Mouse (Mus musculus): ENCODE results near the gene Kdm5a. TPM values are rescaled to one million over a fixed set of nuclear protein-coding genes. Genes with fewer than 3 reads are reported as not detected.

Gene Kdm5a
- polyA plus RNA-seq, 1 experiment from 2014 or later: 38.9 TPM

DNA sequence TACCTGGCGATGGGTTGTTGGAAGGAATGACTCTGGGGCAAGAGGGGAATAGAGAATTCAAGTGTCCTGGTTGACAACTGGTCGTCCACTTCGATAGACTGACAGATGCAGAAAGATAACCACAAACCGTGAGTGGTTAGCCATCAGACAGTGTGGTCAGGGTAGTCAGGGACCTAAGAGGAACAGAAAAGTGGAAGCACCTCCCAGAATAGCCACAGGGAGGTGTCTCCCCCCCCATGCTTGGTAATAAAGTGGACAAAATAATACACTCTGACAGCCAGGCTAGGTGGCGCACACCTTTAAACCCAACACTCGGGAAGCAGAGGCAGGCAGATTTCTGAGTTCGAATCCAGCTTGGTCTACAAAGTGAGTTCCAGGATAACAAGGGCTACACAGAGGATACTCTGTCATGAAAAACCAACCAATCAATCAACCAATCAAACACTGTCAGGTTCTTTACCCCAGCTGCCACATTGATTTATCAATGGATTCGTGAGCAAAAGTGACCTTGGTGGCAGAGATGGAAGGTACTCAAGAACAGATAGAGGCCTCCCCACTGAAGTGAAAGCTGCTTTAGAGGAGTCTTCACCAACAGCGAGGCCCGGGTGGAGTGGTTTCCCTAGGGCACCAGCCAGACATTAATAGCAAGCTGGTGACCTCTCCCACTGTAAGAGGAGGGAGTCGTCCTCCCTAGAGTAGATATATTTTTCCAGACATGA is 88.6 kb downstream of the Kdm5a start:
- Histone ChIP-seq H3K27ac (no peak overlapping the region), H3K9me3 (no peaks in the 10 kb centered on the region), H3K4me3 (no peak overlapping the region), H3K36me3 (no peaks in the 10 kb centered on the region), H3K4me1 (0 out of 2 replicates have a peak, but pooled peaks cover 4% of the 10 kb centered on the region), H3K27me3 (ENCODE audit: insufficient read depth, poor library complexity, severe bottlenecking) (no peaks in the 10 kb centered on the region)
- 83% methylated on average over 11 of the region's 11 CpGs for WGBS
- DNase-seq (ENCODE audit: low spot score): no peak

DNA sequence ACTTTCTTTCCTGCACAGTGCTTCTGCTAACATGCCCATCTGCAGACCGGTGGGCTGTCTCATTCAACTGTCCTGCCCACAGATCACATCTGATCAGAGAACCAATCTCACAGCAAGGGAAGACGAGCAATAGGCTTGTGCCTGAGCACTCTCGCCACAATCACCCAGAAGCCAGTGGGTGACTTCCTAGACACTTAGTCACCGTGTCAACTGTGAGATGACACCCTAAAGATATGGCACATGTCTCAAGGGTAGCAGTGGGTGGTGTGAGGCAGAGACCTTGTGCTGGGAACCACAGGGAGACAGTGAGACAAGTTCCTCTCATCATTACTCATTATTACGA is 89.2 kb downstream of the Kdm5a start:
- no peak for DNase-seq (ENCODE audit: low spot score)
- Histone ChIP-seq H3K4me1 (0 out of 2 replicates have a peak, but pooled peaks cover 4% of the 10 kb centered on the region), H3K36me3 (no peaks in the 10 kb centered on the region), H3K4me3 (no peak overlapping the region), H3K27ac (no peak overlapping the region), H3K27me3 (ENCODE audit: insufficient read depth, poor library complexity, severe bottlenecking) (no peaks in the 10 kb centered on the region), H3K9me3 (no peaks in the 10 kb centered on the region)
- WGBS: 68% methylated on average over 5 of the region's 5 CpGs

DNA sequence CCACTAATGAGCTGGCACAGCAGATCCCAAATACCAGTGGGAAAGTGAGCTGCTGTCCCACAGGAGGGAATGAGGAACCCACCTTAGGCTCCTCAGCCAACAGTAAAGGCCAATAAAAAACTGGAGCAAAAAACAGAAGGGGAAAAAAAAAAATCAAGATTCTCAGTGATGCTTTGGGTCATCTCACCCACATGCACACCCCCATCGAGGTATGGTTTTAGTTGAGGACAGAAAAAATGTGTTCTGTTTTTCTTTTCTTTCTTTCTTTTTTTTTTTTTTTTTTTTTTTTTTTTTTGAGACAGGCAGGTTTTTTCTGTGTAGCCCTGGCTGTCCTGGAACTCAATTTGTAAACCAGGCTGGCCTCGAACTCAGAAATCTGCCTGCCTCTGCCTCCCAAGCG is 89.6 kb downstream of the Kdm5a start:
- H3K4me1 ChIP-seq: 0 out of 2 replicates have a peak, but pooled peaks cover 4% of the 10 kb centered on the region
- WGBS: 93% methylated on average over 3 of the region's 3 CpGs

DNA sequence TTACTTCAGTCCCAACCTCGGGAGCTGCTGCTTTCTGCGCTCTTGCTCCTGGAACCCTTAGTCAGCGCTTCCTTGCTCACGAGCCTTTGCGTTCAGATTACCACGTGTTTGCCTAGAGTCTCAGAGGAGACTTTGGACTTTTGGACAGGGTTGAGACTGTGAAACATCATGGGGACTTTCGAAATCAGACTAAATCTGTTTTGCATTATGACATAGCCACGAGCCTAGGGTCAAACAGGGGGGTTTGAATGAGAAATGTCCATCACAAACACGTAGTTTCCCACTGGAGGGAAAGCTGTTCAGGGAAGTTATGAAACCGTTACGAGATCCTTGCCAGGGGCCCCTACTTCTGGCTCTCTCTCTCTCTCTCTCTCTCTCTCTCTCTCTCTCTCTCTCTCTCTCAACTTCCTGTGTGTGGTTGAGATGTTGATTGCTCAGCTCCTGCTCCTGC is 90.7 kb downstream of the Kdm5a start:
- DNase-seq (ENCODE audit: low spot score): no peak
- H3K4me3 ChIP-seq: no peak overlapping the region
- no peaks in the 10 kb centered on the region for H3K36me3 ChIP-seq
- H3K27me3 ChIP-seq (ENCODE audit: insufficient read depth, poor library complexity, severe bottlenecking): peaks cover 5% of the 10 kb centered on the region; the same call in 1 of the 2 replicates
- 50% methylated on average over 11 of the region's 11 CpGs for WGBS
- no peaks in the 10 kb centered on the region for H3K9me3 ChIP-seq
- H3K27ac ChIP-seq: no peak overlapping the region
- 0 out of 2 replicates have a peak, but pooled peaks cover 4% of the 10 kb centered on the region for H3K4me1 ChIP-seq

More for the DNA sequence above, 89.6 kb downstream of the Kdm5a start:
- H3K4me3 ChIP-seq: no peak overlapping the region
- H3K27ac ChIP-seq: no peak overlapping the region
- no peaks in the 10 kb centered on the region for H3K36me3 ChIP-seq
- H3K9me3 ChIP-seq: no peaks in the 10 kb centered on the region
- DNase-seq (ENCODE audit: low spot score): no peak
- H3K27me3 ChIP-seq (ENCODE audit: insufficient read depth, poor library complexity, severe bottlenecking): 0 out of 2 replicates have a peak, but pooled peaks cover under 1% of the 10 kb centered on the region

DNA sequence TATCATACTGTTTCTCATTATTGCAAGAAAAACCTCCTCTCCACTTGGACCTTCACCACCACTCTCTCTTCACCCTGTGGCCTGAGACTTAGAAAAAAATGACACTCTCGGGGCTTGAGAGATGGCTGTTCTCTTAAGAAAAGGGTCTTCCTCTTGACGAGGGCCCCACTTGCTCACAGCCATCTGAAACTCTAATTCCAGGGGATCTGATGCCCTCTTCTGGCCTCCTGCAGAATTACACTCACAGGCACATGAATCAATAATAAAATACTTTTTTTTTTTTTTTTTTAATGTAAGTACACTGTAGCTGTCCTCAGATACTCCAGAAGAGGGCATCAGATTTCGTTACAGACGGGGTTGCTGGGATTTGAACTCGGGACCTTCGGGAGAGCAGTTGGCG is 93.2 kb downstream of the Kdm5a start:
- 0 out of 2 replicates have a peak, but pooled peaks cover 4% of the 10 kb centered on the region for H3K4me1 ChIP-seq
- H3K27ac ChIP-seq: no peak overlapping the region
- WGBS: 63% methylated on average over 7 of the region's 7 CpGs
- DNase-seq (ENCODE audit: low spot score): no peak
- H3K4me3 ChIP-seq: no peak overlapping the region
- H3K9me3 ChIP-seq: no peaks in the 10 kb centered on the region
- peaks cover 24% of the 10 kb centered on the region for H3K27me3 ChIP-seq (ENCODE audit: insufficient read depth, poor library complexity, severe bottlenecking)
- H3K36me3 ChIP-seq: no peaks in the 10 kb centered on the region

DNA sequence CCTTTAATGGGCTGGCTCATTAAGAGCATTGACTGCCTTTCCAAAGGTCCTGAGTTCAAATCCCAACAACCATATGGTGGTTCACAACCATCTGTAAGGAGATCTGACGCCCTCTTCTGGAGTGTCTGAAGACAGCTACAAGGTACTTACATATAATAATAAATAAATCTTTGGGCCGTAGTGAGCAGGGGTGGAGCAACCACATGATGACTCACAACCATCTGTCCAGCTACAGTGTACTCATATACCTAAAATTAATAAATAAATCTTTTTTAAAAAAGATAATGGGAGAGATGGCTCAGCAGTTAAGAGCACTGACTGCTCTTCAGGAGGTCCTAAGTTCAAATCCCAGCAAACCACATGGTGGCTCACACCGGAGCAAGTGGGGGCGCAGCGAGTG is 93.8 kb downstream of the Kdm5a start:
- H3K4me3 ChIP-seq: no peak overlapping the region
- 81% methylated on average over 5 of the region's 5 CpGs for WGBS

DNA sequence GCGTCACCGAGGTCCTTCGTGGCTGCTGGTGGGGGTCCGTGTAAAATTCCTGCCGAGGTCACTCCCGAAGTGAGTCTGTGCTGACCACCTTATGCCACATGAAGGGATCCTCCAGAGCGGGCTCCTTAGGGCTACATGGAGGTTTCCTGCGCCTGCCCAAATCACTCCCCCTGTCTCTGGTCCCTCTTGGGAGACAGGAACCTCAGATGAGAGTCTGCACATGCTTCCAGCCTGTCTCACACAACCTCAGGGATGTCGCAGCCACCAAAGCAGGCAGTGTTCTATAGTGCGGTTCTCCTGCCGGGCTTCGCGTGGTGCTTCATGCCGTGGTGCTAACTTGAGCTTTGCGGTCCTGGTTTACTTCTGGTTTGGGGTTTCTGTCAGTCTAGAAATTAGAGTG is 97.3 kb downstream of the Kdm5a start:
- peaks cover 58% of the 10 kb centered on the region for H3K27me3 ChIP-seq (ENCODE audit: insufficient read depth, poor library complexity, severe bottlenecking)
- no peaks in the 10 kb centered on the region for H3K36me3 ChIP-seq
- H3K4me3 ChIP-seq: no peak overlapping the region
- WGBS: 52% methylated on average over 15 of the region's 15 CpGs
- H3K27ac ChIP-seq: no peak overlapping the region
- no peaks in the 10 kb centered on the region for H3K9me3 ChIP-seq
- H3K4me1 ChIP-seq: peaks cover 16% of the 10 kb centered on the region
- DNase-seq (ENCODE audit: low spot score): no peak

More for the DNA sequence above, 93.8 kb downstream of the Kdm5a start:
- H3K27ac ChIP-seq: no peak overlapping the region
- no peak for DNase-seq (ENCODE audit: low spot score)
- peaks cover 31% of the 10 kb centered on the region for H3K27me3 ChIP-seq (ENCODE audit: insufficient read depth, poor library complexity, severe bottlenecking)
- no peaks in the 10 kb centered on the region for H3K36me3 ChIP-seq
- H3K4me1 ChIP-seq: 0 out of 2 replicates have a peak, but pooled peaks cover 4% of the 10 kb centered on the region
- H3K9me3 ChIP-seq: no peaks in the 10 kb centered on the region

DNA sequence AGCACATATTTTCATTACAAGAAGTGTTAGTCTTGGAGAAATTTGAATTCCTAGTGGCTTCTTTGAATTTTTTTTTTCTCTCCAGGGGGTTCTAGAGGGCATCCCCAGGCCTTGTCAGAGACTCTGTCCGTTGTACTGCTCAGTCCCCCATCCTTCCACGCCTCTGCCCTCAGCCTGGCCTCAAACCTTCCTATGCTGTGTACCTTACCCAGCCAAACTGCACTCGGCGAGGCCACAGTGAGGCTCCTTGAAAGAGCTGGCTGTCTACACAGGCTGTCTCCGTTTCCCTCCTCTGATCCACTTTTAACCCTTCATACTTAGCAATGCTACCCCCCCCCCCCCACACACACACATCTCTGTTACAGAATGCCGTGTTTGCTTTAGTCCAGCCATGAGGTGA is 98.3 kb downstream of the Kdm5a start:
- peaks cover 16% of the 10 kb centered on the region for H3K4me1 ChIP-seq
- H3K4me3 ChIP-seq: no peak overlapping the region
- H3K27ac ChIP-seq: no peak overlapping the region
- H3K27me3 ChIP-seq (ENCODE audit: insufficient read depth, poor library complexity, severe bottlenecking): peaks cover 58% of the 10 kb centered on the region
- no peaks in the 10 kb centered on the region for H3K9me3 ChIP-seq
- no peaks in the 10 kb centered on the region for H3K36me3 ChIP-seq
- no peak for DNase-seq (ENCODE audit: low spot score)
- 50% methylated on average over 6 of the region's 6 CpGs for WGBS

DNA sequence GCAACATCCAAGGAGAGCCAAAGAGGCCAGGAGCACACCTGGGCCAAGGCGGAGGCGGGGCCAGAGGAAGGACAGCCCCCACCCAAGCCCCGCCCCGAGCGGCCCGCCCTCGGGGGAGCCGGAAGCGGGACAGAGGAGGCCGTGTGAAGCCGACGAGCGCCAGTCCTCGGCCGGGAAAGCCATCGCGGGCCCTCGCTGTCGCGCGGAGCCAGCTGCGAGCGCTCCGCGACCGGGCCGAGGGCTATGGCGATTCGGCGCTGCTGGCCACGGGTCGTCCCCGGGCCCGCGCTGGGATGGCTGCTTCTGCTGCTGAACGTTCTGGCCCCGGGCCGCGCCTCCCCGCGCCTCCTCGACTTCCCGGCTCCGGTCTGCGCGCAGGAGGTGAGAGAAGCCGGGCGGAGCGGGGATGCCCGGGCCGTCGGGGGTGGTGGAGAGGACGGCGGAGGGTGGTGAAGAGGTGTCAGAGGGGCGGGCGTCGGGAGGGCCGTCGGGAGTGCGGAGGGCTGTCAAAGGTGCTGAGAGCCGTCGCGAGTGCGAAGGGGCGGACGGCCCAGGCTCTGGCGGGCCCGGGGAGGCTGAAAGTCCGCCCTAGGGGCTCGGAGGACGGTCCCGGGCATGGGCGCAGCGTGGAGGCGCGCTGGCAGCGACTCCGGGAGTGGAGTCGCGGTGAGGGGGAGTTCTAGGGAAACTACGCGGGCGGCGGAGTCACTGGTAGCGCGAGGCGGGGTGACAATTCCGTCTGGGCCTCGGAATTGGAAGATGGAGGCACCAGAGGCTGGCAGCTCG is 99.4 kb downstream of the Kdm5a start, which contains the start of gene Il17ra:
TSS of gene Il17ra (plus strand) at position 162 of the 786 bp plus-strand sequence.
- H3K9me3 ChIP-seq: no peaks in the 10 kb centered on the region
- peak within 1 kb of the TSS; percentile 82 for H3K27ac ChIP-seq
- peaks cover 16% of the 10 kb centered on the region for H3K4me1 ChIP-seq
- H3K27me3 ChIP-seq (ENCODE audit: insufficient read depth, poor library complexity, severe bottlenecking): peaks cover 58% of the 10 kb centered on the region
- WGBS: under 1% methylated on average over 90 of the region's 90 CpGs
- peak; percentile 89 for DNase-seq (ENCODE audit: low spot score)
- no peaks in the 10 kb centered on the region for H3K36me3 ChIP-seq
- H3K4me3 ChIP-seq: peak within 1 kb of the TSS; percentile 76

DNA sequence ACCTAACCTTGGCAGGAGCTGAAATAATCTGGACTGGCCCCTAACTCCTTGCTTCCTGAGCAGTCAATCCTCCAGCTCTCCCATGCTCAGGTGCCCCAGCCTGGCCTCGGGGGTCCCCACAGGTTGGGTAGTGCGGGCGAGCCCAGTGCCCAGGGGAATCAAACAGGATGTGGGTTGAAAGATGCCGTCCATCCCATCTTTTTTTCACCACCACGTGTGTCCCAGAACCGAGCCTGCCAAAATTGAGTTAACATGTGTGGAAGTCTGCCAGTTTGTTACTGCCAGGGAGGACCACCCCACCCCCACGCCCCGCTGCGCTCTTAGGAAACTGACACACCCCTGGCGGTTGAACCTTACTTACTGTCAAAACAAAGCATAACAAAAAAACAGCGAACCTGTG is 100.0 kb downstream of the Kdm5a start:
- peak overlapping the region; percentile 82; the same call in 1 of the 2 replicates for H3K27ac ChIP-seq
- DNase-seq (ENCODE audit: low spot score): no peak
- peaks cover 54% of the 10 kb centered on the region for H3K27me3 ChIP-seq (ENCODE audit: insufficient read depth, poor library complexity, severe bottlenecking)
- H3K9me3 ChIP-seq: no peaks in the 10 kb centered on the region
- 5% methylated on average over 11 of the region's 11 CpGs for WGBS
- H3K36me3 ChIP-seq: no peaks in the 10 kb centered on the region
- peaks cover 16% of the 10 kb centered on the region for H3K4me1 ChIP-seq
- peak overlapping the region; percentile 76 for H3K4me3 ChIP-seq

DNA sequence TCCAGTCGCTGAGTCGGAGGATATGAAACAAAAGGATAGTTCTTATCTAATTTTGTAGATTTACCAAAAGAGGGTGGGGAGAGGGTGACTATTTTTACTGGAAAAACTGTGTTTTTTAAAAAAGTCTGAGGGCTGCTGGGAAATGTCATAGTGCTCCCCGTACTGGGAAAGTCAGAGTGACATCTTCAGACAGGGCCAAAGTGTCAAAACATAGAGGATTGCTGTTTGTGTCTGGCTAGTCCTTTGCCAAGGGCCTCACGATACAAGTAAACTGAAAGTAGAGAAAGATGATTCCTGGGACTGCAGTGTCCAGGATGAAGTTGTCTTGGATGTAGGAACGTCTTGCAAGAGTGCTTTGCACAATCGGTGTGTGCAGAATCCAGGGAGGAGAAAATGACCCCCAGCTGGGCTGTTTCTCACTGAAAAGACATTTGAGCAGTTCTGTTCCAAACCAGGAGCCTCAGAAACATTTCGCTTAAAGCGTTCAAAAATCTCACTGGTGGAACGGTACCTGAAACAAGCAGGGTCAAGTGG is 100.5 kb downstream of the Kdm5a start:
- H3K9me3 ChIP-seq: no peaks in the 10 kb centered on the region
- WGBS: 54% methylated on average over 9 of the region's 9 CpGs
- peaks cover 17% of the 10 kb centered on the region for H3K4me1 ChIP-seq
- H3K27ac ChIP-seq: no peak overlapping the region
- H3K27me3 ChIP-seq (ENCODE audit: insufficient read depth, poor library complexity, severe bottlenecking): peaks cover 52% of the 10 kb centered on the region
- peak overlapping the region; percentile 76 for H3K4me3 ChIP-seq
- H3K36me3 ChIP-seq: no peaks in the 10 kb centered on the region
- no peak for DNase-seq (ENCODE audit: low spot score)

DNA sequence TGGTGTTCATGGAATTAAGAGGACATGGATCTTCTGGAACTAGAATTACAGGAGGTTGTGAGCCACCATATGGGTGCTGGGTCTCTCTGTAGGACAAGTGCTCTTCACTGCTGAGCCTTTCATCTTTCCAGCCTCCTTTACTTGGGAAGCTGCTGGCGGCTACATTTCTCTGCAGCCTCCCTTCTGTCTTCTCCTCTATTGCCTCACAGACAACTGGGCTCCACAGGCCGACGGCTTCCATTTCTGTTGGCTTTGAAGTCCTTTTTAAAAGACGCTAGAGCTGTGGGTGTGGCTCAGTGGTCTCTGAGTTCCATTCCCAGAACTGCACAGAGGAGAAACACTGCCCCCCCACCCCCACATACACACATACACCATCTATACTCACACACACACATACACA is 101.5 kb downstream of the Kdm5a start:
- Histone ChIP-seq H3K27ac (no peak overlapping the region), H3K9me3 (no peaks in the 10 kb centered on the region), H3K4me1 (peaks cover 26% of the 10 kb centered on the region), H3K4me3 (no peak overlapping the region), H3K36me3 (no peaks in the 10 kb centered on the region), H3K27me3 (ENCODE audit: insufficient read depth, poor library complexity, severe bottlenecking) (peaks cover 50% of the 10 kb centered on the region)
- WGBS: 60% methylated on average over 4 of the region's 4 CpGs
- no peak for DNase-seq (ENCODE audit: low spot score)
